Mouse (Mus musculus) G1E (cell line): ENCODE results near the gene Ccdc88c.

Source experiments
- CTCF ChIP-seq: IDR thresholded peaks from 2 replicates; pipeline ENCODE4 v1.5.1; 2012; ENCODE audit warnings: low read depth, low read length, inconsistent platforms, mixed read lengths
- GATA1 ChIP-seq: IDR thresholded peaks from 2 replicates; pipeline ENCODE4 v1.6.1; 2012; ENCODE audit warnings: borderline replicate concordance, low read length, inconsistent platforms, mixed read lengths

GRCm38 (mm10) chr12:100875960-100876359, 152.9 kb downstream of the Ccdc88c start:
- TF ChIP-seq CTCF (no peak), GATA1 (no peak)
